Mouse (Mus musculus): ENCODE measurements around the gene Coro7.

DNA sequence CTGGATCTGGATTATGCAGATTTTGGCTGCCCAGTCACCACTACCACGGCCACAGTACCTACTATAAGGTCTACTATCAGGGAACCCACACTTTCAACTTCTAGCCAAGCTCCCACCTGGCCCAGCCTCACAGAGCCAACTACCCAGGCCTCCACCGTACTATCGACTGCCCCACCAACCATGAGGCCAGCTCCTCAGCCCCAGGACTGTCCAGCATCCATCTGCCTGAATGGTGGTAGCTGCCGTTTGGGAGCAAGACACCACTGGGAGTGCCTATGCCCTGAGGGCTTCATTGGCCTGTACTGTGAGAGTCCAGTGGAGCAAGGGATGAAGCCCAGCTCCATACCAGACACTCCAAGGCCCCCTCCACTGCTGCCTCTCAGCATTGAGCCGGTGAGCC, 30.4 kb downstream of the Coro7 start:
- no peak for TF ChIP-seq CTCF (IDR thresholded peaks at IDR 0.05; ENCODE audit: low read depth)
- no peak for TF ChIP-seq EP300 (IDR thresholded peaks at IDR 0.05; ENCODE audit: low read depth)
